Mouse (Mus musculus): Measurements from ENCODE around the gene Cachd1.

GRCm38 (mm10) chr4:101062146-101062545 lies 285.7 kb downstream of the Cachd1 start:
- TF ChIP-seq CTCF (IDR thresholded peaks at IDR 0.05; ENCODE audit: low read depth, low read length) (no peak), POLR2A (IDR thresholded peaks at IDR 0.05; ENCODE audit: extremely low read depth, insufficient read depth, low read length) (no peak)
